In the genomic region with DNA sequence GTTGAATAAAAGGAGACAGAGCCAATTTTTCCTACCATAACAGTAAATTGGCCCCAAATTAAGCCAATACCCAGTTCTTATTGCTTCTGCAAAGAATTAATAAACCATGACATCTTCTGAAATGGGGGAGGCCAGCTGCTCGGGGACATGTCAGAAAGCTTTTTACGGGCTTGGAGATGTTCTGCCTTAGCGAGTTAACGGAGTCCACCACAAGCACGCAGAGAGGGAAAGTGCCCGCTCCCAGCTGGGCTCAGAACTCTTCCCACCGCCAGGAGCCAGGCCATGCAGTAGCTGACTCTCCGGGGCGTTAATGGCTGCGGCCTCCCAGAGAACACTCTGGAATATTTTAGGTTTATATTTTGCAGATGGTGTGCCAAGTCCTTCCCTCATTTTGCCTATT, we compare ENCODE assay signal across 18 mouse cellular contexts.
DNase-seq lines count a peak whose midpoint lies in the region; ATAC-seq and TF ChIP-seq lines count a peak whose summit lies in the region.
"Had no signal": no experiment of that assay in that cellular context is flagged by ENCODE, and none has a peak within 500 bp of the region (broad histone marks: within the 10 kb centered on the region; RNA-seq: fewer than 3 reads in every experiment).

No protein-coding gene starts in this region.

- no peak for TF ChIP-seq POLR2A in limb, embryonic 14.5 days (IDR thresholded peaks at IDR 0.05; ENCODE audit: borderline replicate concordance, extremely low read depth, insufficient read depth, insufficient read length)

- H3K4me1 ChIP-seq in neural tube, embryonic 11.5 days (ENCODE audit: control insufficient read depth, insufficient read depth, low read length): peaks cover 3% of the 10 kb centered on the region; the same call in 1 of the 2 replicates
- peaks cover 10% of the 10 kb centered on the region; the same call in 1 of the 2 replicates for H3K4me1 ChIP-seq in hindbrain, embryonic 13.5 days (replicated peaks)
- peaks cover 15% of the 10 kb centered on the region for H3K4me1 ChIP-seq in limb, embryonic 14.5 days (ENCODE audit: control insufficient read depth, insufficient read depth, low read length)
- H3K4me1 ChIP-seq: heart, embryonic 10.5 days had no signal

- no peak overlapping the region for H3K4me2 ChIP-seq in neural tube, embryonic 11.5 days (ENCODE audit: low read depth)
- no peak overlapping the region for H3K4me2 ChIP-seq in hindbrain, embryonic 13.5 days
- 0 out of 2 replicates have a peak overlapping the region, but pooled peaks have one; percentile 9 for H3K4me2 ChIP-seq in limb, embryonic 14.5 days (replicated peaks; ENCODE audit: low read depth, low read length, severe bottlenecking)
- H3K4me2 ChIP-seq: liver, embryonic 11.5 days had no signal

- no peaks in the 10 kb centered on the region for H3K27me3 ChIP-seq in neural tube, embryonic 11.5 days (ENCODE audit: control insufficient read depth, insufficient read depth, low read length)
- no peaks in the 10 kb centered on the region for H3K27me3 ChIP-seq in hindbrain, embryonic 13.5 days
- peaks cover 24% of the 10 kb centered on the region for H3K27me3 ChIP-seq in limb, embryonic 14.5 days (ENCODE audit: control insufficient read depth, insufficient read depth, low read length)
- H3K27me3 ChIP-seq: Patski had no signal

- no peak overlapping the region for H3K9ac ChIP-seq in neural tube, embryonic 11.5 days (ENCODE audit: low read length)
- no peak overlapping the region for H3K9ac ChIP-seq in hindbrain, embryonic 13.5 days
- no peak overlapping the region for H3K9ac ChIP-seq in limb, embryonic 14.5 days (ENCODE audit: low read depth, low read length, severe bottlenecking)

- no peaks in the 10 kb centered on the region for H3K9me3 ChIP-seq in neural tube, embryonic 11.5 days (ENCODE audit: control insufficient read depth, low read length)
- H3K9me3 ChIP-seq in hindbrain, embryonic 13.5 days: no peaks in the 10 kb centered on the region
- no peaks in the 10 kb centered on the region for H3K9me3 ChIP-seq in limb, embryonic 14.5 days (ENCODE audit: control insufficient read depth, low read length)
- H3K9me3 ChIP-seq: heart, embryonic 10.5 days; midbrain, embryonic 10.5 days had no signal

- H3K4me3 ChIP-seq in neural tube, embryonic 11.5 days (ENCODE audit: low read depth, low read length): no peak overlapping the region
- H3K4me3 ChIP-seq in hindbrain, embryonic 13.5 days: no peak overlapping the region
- no peak overlapping the region for H3K4me3 ChIP-seq in limb, embryonic 14.5 days (replicated peaks; ENCODE audit: low read length)
- no peak overlapping the region for H3K4me3 ChIP-seq in gastrocnemius, adult 2 months
- H3K4me3 ChIP-seq: heart, embryonic 10.5 days; midbrain, embryonic 10.5 days had no signal

- H3K36me3 ChIP-seq in neural tube, embryonic 11.5 days (ENCODE audit: control insufficient read depth, insufficient read depth, low read length): no peaks in the 10 kb centered on the region
- H3K36me3 ChIP-seq in hindbrain, embryonic 13.5 days: no peaks in the 10 kb centered on the region
- no peaks in the 10 kb centered on the region for H3K36me3 ChIP-seq in limb, embryonic 14.5 days (ENCODE audit: control insufficient read depth, insufficient read depth, low read length)
- H3K36me3 ChIP-seq: heart, embryonic 10.5 days; midbrain, embryonic 10.5 days had no signal

- 49% methylated on average over 10 of the region's 10 CpGs for WGBS in neural tube, embryonic 11.5 days
- WGBS in hindbrain, embryonic 13.5 days: 52% methylated on average over 10 of the region's 10 CpGs
- 17% methylated on average over 10 of the region's 10 CpGs for WGBS in limb, embryonic 14.5 days

- TF ChIP-seq CTCF in gastrocnemius, adult 2 months (IDR thresholded peaks at IDR 0.05): no peak

- no peak for ATAC-seq in neural tube, embryonic 11.5 days (ENCODE audit: insufficient read depth, low FRiP score, low TSS enrichment)
- ATAC-seq in hindbrain, embryonic 13.5 days (ENCODE audit: low FRiP score): peak; percentile 52; the same call in 1 of the 2 replicates
- peak; percentile 73; the same call in 1 of the 2 replicates for ATAC-seq in limb, embryonic 14.5 days (ENCODE audit: low FRiP score, low read depth)
- ATAC-seq: activated CD4-positive, CD25-positive, alpha-beta regulatory T cell, adult 4 months; Patski had no signal

- no peak overlapping the region for H3K27ac ChIP-seq in neural tube, embryonic 11.5 days (ENCODE audit: low read depth, low read length)
- 0 out of 2 replicates have a peak overlapping the region, but pooled peaks have one; percentile 13 for H3K27ac ChIP-seq in hindbrain, embryonic 13.5 days
- H3K27ac ChIP-seq in limb, embryonic 14.5 days (replicated peaks; ENCODE audit: low read depth, low read length): no peak overlapping the region
- H3K27ac ChIP-seq in gastrocnemius, adult 2 months: no peak overlapping the region
- H3K27ac ChIP-seq: heart, embryonic 10.5 days; midbrain, embryonic 10.5 days had no signal

- peak; percentile 31 for DNase-seq in neural tube, embryonic 11.5 days (ENCODE audit: low spot score)
- no peak for DNase-seq in neural tube, embryonic 10.5 days (ENCODE audit: extremely low spot score, low spot score)
- peak; percentile 55 for DNase-seq in limb, embryonic 14.5 days (ENCODE audit: low spot score)
- DNase-seq in natural killer cell, adult 2 months (ENCODE audit: low spot score in 2 of 2): no peak
- DNase-seq in gastrocnemius, adult 2 months: no peak
- no peak for DNase-seq in left cerebral cortex, postnatal 14 days (ENCODE audit: low spot score in 2 of 2)
- DNase-seq: cerebellum, adult 9-11 months; gastrocnemius, postnatal 36 days; heart, postnatal 14 days; lung, adult 2 months; lung, postnatal 4 days; right cerebral cortex, postnatal 14 days had no signal

- intact Hi-C loops in gastrocnemius, adult 2 months (cut with DNase I): no loop called here
- intact Hi-C loops in left cerebral cortex, postnatal 14 days (cut with DNase I): no loop called here

Comparison
In these comparisons a context has a peak if more than half of its experiments do, and no peak if none do; other contexts are left out.
1. DNase-seq: peak in neural tube, embryonic 11.5 days (single experiment) and limb, embryonic 14.5 days (single experiment); none in neural tube, embryonic 10.5 days (single experiment), natural killer cell, adult 2 months (0 of 2), gastrocnemius, adult 2 months (single experiment) and left cerebral cortex, postnatal 14 days (0 of 2).